Mouse (Mus musculus) lung, embryonic 16.5 days (tissue): ENCODE results near the gene Ppm1h. TPM values are rescaled to one million over a fixed set of nuclear protein-coding genes. Genes with fewer than 3 reads are reported as not detected.

Source experiments
- ATAC-seq: fragments of 200-750 bp; cut with Nextera tagmentation; 2 replicates; pipeline ENCODE4 v1.8.0; 2017; ENCODE audit warnings: low read depth, mild to moderate bottlenecking, moderate library complexity
- H3K27ac ChIP-seq: fragments of 300-500 bp; sonication (generic); 2 replicates; pipeline ENCODE4 v1.5.1; 2014; ENCODE audit warnings: mild to moderate bottlenecking, control low read depth, low read length
- H3K27me3 ChIP-seq: fragments of 300-500 bp; sonication (generic); 2 replicates; pipeline ENCODE4 v1.6.1; 2014; ENCODE audit warnings: low read depth, low read length, mixed read lengths; ENCODE audit not compliant: control insufficient read depth, insufficient read depth
- H3K36me3 ChIP-seq: fragments of 300-500 bp; sonication (generic); 2 replicates; pipeline ENCODE4 v1.6.1; 2014; ENCODE audit warnings: low read length; ENCODE audit not compliant: control insufficient read depth, insufficient read depth
- H3K4me1 ChIP-seq: fragments of 300-500 bp; sonication (generic); replicated peaks from 2 replicates; pipeline ENCODE4 v1.6.1; 2014; ENCODE audit warnings: low read length, mixed read lengths; ENCODE audit not compliant: control insufficient read depth, insufficient read depth
- H3K4me2 ChIP-seq: fragments of 300-500 bp; sonication (generic); 2 replicates; pipeline ENCODE4 v1.6.1; 2014; ENCODE audit warnings: low read depth, low read length, control low read depth
- H3K4me3 ChIP-seq: fragments of 300-500 bp; sonication (generic); 2 replicates; pipeline ENCODE4 v1.5.1; 2014; ENCODE audit warnings: mild to moderate bottlenecking, low read length, control low read depth
- H3K9ac ChIP-seq: fragments of 300-500 bp; sonication (generic); 2 replicates; pipeline ENCODE4 v1.6.1; 2014; ENCODE audit warnings: low read length, control low read depth
- H3K9me3 ChIP-seq: fragments of 300-500 bp; sonication (generic); 2 replicates; pipeline ENCODE4 v1.6.1; 2016; ENCODE audit warnings: low read length; ENCODE audit not compliant: control insufficient read depth
- WGBS: fragments of 180-500 bp; shearing (Covaris S2); extraction: QIAGEN DNeasy Blood & Tissue Kit; methylation state at CpG from one replicate; pipeline ENCODE4 v1.1.7; 2014; 5-methylcytosine and 5-hydroxymethylcytosine counted together
- polyA plus RNA-seq: library from polyadenylated mRNA; unstranded; fragments of >200 nt; fragmentation: Nextera tagmentation; extraction: Ambion mirVana; gene quantifications from 2 replicates; pipeline ENCODE4 v1.2.1, GENCODE M21; 2015

Ppm1h gene
- polyA plus RNA-seq, 1 experiment from 2014 or later, result 7.3 TPM

DNA sequence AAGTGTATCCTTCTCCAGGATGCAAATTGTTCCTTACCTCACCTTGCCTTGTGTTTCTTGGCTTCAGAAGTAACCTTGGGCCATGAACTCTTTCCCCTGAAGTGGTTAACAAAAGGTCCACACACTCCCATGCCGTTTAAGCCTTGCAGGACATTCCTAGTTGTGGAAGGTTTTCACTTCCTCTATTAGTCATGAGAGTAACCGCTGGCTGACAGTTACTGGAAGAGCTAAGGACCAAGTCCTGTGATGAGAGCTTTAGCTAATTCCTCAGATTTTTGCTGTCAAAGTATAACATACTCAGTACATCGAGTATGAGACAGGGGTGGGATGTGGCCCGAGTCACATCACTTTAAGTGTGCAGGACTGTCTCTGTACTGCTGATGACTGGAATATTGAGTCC is 204.1 kb downstream of the Ppm1h start:
- H3K27ac ChIP-seq, result no peak overlapping the region
- 33% methylated on average over 4 of the region's 4 CpGs for WGBS
- H3K4me3 ChIP-seq, result no peak overlapping the region
- no peak overlapping the region for H3K9ac ChIP-seq
- ATAC-seq, result no peak
- no peaks in the 10 kb centered on the region for H3K27me3 ChIP-seq
- no peaks in the 10 kb centered on the region for H3K9me3 ChIP-seq
- H3K36me3 ChIP-seq, result no peaks in the 10 kb centered on the region
- H3K4me1 ChIP-seq, result peaks cover 41% of the 10 kb centered on the region
- H3K4me2 ChIP-seq, result no peak overlapping the region

DNA sequence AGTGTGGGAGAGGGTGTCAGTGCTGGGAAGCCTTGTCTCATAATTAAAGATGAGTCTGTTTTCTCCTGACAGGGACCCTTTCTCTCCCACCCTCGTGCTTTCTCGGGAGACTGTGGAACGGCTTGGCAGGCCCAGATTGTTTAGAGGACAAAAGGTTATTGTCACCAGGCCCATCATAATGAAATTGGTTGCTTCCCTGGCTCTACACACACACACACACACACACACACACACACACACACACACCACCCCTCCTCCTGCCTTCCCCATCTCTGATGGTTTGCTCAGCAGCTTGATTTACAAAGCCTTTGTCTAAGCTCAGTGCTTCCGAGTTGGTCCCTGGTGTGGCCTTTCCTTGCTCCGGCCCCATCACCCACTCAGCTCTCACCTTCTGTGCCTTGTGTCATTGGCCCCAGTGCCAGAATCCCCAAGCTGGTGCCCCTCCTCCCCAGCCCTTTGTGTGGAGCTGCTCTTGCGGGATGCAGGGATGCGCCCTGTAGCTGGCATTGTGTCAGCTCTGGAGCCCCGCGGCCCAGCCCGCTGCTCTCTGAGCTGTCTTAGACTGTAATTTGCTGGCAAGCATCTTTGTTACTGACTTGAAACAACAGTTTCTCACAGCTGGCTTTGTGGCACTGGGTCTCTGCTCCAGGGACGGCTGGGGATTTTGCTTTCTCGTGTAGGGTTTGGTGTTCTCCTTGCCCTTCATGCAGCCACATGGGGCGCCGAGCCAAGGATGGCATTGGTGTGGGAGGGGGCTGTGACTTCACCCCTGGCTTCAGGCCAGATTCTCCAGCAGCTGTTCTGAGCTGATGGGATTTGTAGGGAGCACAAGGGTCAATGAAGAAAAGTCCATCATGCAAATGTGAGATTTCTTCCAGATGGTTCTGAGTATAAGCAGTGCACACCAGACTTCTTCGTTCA is 205.5 kb downstream of the Ppm1h start:
- H3K9ac ChIP-seq, result peak overlapping the region; percentile 46
- WGBS, result 21% methylated on average over 15 of the region's 15 CpGs
- H3K4me3 ChIP-seq, result no peak overlapping the region
- H3K4me2 ChIP-seq, result peak overlapping the region; percentile 29
- no peaks in the 10 kb centered on the region for H3K36me3 ChIP-seq
- H3K27me3 ChIP-seq, result no peaks in the 10 kb centered on the region
- peaks cover 43% of the 10 kb centered on the region for H3K4me1 ChIP-seq
- peak; percentile 74 for ATAC-seq
- H3K9me3 ChIP-seq, result no peaks in the 10 kb centered on the region
- peak overlapping the region; percentile 85 for H3K27ac ChIP-seq

DNA sequence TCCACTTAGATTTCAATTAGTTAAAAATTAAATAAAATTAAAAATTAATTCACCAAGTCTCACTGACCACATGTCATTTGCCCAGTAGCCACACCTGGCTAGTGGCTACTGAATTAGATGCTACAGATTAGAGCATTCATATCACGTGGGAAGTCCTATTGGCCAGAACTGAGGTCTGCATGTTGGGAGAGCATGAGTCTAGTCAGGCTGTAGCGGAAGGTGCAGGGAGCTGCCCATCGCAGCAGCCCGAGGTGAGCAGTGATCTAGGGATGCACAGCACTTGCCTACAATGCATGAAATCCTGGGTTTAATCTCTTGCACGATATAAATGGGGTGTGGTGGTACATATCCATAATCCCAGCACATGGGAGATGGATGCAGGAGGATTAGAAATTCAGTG is 206.7 kb downstream of the Ppm1h start:
- Histone ChIP-seq H3K4me3 (no peak overlapping the region), H3K27ac (no peak overlapping the region), H3K9ac (no peak overlapping the region), H3K9me3 (no peaks in the 10 kb centered on the region), H3K4me2 (no peak overlapping the region), H3K4me1 (peaks cover 47% of the 10 kb centered on the region), H3K36me3 (no peaks in the 10 kb centered on the region), H3K27me3 (no peaks in the 10 kb centered on the region)
- ATAC-seq, result no peak
- 85% methylated on average over 5 of the region's 5 CpGs for WGBS

DNA sequence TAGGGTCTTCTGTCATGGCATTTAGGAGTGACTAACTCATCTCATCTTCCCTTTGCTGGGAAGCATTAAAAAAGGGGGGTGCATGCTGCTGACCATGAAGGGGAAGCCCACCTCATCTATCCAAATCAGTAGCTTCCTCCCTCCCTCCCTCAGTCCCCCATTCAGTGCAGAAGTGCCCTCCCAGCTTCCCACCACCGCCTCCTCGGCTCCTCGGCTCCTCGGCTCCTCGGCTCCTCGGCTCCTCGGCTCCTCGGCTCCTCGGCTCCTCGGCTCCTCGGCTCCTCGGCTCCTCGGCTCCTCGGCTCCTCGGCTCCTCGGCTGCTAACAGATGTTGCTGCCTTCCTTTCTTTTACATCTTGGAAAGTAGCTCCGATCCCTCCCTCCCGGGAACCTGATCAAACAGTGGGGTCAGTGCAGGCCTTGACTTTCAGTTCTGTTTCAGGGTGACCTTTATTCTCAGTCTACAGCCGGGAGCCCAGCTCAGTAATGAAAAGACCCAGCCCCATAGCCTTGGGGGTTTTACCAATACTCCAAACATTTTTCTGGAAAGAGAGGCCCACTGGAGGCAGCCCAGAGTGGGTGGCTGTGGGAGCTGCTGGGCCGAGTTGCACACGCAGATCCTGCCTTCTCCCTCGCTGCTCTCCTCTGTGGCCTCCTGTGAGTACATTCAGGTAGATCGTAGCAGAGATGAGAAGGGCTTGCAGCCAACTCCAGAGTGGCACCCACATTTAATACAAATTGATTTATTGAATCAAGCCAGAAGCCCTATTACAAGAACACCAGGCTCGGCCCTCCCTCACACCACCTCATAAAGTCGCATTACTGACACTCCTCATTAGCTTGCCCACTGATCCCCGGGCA is 207.7 kb downstream of the Ppm1h start:
- no peaks in the 10 kb centered on the region for H3K9me3 ChIP-seq
- no peaks in the 10 kb centered on the region for H3K27me3 ChIP-seq
- H3K9ac ChIP-seq, result peak overlapping the region; percentile 63
- peak; percentile 39 for ATAC-seq
- H3K36me3 ChIP-seq, result no peaks in the 10 kb centered on the region
- WGBS, result 7% methylated on average over 25 of the region's 26 CpGs
- H3K4me2 ChIP-seq, result peak overlapping the region; percentile 57
- H3K27ac ChIP-seq, result peak overlapping the region; percentile 86
- H3K4me1 ChIP-seq, result peaks cover 47% of the 10 kb centered on the region
- peak overlapping the region; percentile 28 for H3K4me3 ChIP-seq

DNA sequence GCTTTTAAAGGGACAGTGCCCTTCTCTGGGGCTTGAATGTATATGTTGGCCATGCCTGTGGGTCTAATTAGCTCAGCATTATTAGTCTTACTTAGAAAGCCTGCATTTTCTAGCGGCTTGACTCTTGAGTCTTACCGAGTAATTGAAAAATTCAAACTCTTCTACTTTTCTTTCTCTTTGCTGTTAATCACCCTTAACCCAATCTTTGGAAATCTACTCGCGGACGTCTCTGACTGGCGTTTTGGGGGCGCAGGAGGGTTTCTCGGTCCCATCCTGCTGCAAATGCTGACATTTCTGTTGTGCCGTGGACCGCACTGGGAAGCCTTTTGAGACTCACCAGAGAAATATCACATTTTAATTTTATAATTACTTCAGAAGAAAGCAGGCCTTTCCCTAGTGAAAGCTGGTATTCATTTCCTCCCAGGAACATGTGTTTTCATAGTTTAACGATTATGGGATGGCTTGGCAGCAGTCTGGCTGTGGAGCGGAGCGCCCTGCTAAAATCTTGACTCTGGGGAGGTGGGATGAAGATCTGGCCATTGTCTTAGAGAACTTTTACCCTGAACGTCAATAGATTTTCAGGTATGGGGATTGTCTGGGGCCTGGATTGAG is 208.5 kb downstream of the Ppm1h start:
- Histone ChIP-seq H3K4me3 (no peak overlapping the region), H3K9me3 (no peaks in the 10 kb centered on the region), H3K27me3 (no peaks in the 10 kb centered on the region), H3K9ac (peak overlapping the region; percentile 63), H3K36me3 (no peaks in the 10 kb centered on the region), H3K4me1 (peaks cover 47% of the 10 kb centered on the region), H3K27ac (peak overlapping the region; percentile 86), H3K4me2 (peak overlapping the region; percentile 57; the same call in 1 of the 2 replicates)
- WGBS, result 56% methylated on average over 14 of the region's 14 CpGs
- no peak for ATAC-seq

DNA sequence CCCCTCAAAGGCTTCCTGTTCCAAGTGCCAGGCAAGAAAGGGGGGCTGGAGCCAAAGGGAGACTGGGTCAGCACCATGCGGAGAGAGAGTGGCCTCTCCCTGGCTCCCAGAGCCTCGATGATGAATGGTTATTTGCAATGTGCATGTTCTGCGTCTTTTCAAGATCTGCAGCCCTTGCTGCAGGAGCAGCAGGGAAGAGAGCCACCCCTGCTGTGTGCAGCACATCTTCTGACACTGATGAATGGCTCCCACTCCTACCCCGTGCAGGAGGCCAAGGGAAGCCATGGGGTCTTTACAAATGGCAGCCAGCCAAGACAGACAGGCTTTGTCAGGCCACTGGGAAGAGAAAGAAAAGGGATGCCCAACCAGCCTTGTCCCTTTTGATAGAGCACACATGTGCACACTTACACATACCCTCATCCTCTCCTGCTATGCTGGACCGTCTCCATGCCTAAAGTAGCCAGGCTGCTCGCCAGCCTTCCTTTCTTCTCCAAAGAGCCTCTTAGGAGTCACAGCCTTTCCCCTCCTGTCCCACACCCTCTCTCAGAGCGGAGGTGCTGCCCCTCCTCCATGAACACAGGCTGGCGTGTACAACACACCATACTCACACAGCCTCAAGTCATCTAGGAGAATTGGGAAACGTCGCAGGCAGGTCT is 209.1 kb downstream of the Ppm1h start:
- 28% methylated on average over 10 of the region's 10 CpGs for WGBS
- H3K4me3 ChIP-seq, result no peak overlapping the region
- no peak overlapping the region for H3K4me2 ChIP-seq
- peak; percentile 34 for ATAC-seq
- H3K27ac ChIP-seq, result peak overlapping the region; percentile 86
- peaks cover 47% of the 10 kb centered on the region for H3K4me1 ChIP-seq
- H3K9ac ChIP-seq, result peak overlapping the region; percentile 36; the same call in 1 of the 2 replicates
- H3K9me3 ChIP-seq, result no peaks in the 10 kb centered on the region
- H3K36me3 ChIP-seq, result no peaks in the 10 kb centered on the region
- no peaks in the 10 kb centered on the region for H3K27me3 ChIP-seq

DNA sequence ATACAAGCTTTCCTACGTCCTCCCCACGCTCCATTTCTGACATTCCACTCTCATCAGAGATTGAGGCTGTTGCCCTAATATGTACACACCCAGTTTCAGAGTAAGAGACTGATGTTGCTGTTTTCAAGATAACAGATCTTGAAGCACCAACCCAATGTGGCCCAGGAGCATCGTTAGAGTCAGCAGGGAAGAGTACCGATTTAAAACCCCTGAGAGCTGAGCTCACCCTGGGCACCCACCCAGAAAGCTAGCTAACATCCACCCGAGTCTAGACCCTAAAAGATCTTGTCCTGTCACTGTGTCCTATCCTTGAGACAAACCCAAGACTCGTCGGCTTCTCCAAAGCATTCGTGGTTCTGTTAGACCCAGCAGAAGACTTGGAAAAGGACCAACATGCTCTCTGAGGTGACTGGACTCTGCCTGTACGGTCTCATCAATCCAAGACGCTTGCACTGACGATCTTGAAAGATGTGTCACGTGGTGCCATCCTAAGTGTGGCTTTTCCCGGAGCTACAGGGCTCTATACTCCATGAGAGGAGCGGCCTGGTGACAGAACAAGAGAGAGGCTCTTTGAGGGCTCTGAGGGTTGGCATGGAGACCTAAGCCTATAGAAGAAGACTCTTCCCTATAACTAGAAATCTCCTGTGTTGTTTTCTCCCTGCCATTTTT is 212.3 kb downstream of the Ppm1h start:
- H3K9me3 ChIP-seq, result no peaks in the 10 kb centered on the region
- H3K4me3 ChIP-seq, result no peak overlapping the region
- no peak for ATAC-seq
- no peak overlapping the region for H3K4me2 ChIP-seq
- 66% methylated on average over 14 of the region's 14 CpGs for WGBS
- H3K36me3 ChIP-seq, result no peaks in the 10 kb centered on the region
- peaks cover 43% of the 10 kb centered on the region for H3K4me1 ChIP-seq
- H3K9ac ChIP-seq, result no peak overlapping the region
- no peak overlapping the region for H3K27ac ChIP-seq
- no peaks in the 10 kb centered on the region for H3K27me3 ChIP-seq

DNA sequence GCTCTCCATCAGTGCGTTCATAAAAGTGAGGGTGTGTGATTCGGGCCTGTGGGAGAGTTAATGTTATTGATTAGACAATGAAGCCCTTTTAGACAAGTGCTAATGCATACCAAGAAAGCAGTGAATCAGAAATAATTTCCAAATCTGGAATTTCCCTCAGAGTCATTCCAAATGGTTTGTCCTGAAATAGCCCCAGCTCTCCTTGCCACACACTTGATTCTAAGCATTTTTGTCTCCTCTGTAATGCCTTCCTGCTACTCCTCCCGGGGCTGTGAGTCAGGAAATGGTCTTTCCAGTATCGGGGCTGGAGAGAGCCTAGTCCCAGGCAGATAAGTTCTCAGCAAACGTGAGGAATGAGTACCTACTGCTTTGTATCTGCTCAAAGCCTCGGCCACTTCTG is 212.9 kb downstream of the Ppm1h start:
- no peaks in the 10 kb centered on the region for H3K9me3 ChIP-seq
- 61% methylated on average over 6 of the region's 6 CpGs for WGBS
- no peaks in the 10 kb centered on the region for H3K36me3 ChIP-seq
- no peak for ATAC-seq
- H3K27me3 ChIP-seq, result no peaks in the 10 kb centered on the region
- no peak overlapping the region for H3K4me3 ChIP-seq
- peaks cover 37% of the 10 kb centered on the region for H3K4me1 ChIP-seq
- H3K27ac ChIP-seq, result no peak overlapping the region
- H3K9ac ChIP-seq, result no peak overlapping the region
- H3K4me2 ChIP-seq, result no peak overlapping the region
